Mouse (Mus musculus) hindbrain, embryonic 16.5 days (tissue): ENCODE data around the gene Lap3. TPM values are rescaled to one million over a fixed set of nuclear protein-coding genes. Genes with fewer than 3 reads are reported as not detected.

Experiments
- ATAC-seq: fragments of 200-750 bp; cut with Nextera tagmentation; 2 replicates; pipeline ENCODE4 v1.8.0; 2017; ENCODE audit warnings: moderate TSS enrichment, moderate library complexity
- H3K27ac ChIP-seq: fragments of 300-500 bp; sonication (generic); 2 replicates; pipeline ENCODE4 v1.5.1; 2014; ENCODE audit warnings: low read depth, mild to moderate bottlenecking, control low read depth, low read length, moderate library complexity
- H3K27me3 ChIP-seq: fragments of 300-500 bp; sonication (generic); replicated peaks from 2 replicates; pipeline ENCODE4 v1.6.1; 2014; ENCODE audit warnings: low read length; ENCODE audit not compliant: control insufficient read depth, insufficient read depth
- H3K36me3 ChIP-seq: fragments of 300-500 bp; sonication (generic); 2 replicates; pipeline ENCODE4 v1.6.1; 2014; ENCODE audit warnings: mild to moderate bottlenecking, low read length, moderate library complexity, mixed read lengths; ENCODE audit not compliant: control insufficient read depth, insufficient read depth
- H3K4me1 ChIP-seq: fragments of 300-500 bp; sonication (generic); 2 replicates; pipeline ENCODE4 v1.6.1; 2014; ENCODE audit warnings: low read depth, low read length; ENCODE audit not compliant: control insufficient read depth, insufficient read depth
- H3K4me2 ChIP-seq: fragments of 300-500 bp; sonication (generic); 2 replicates; pipeline ENCODE4 v1.6.1; 2014; ENCODE audit warnings: mild to moderate bottlenecking, low read length, control low read depth, moderate library complexity
- H3K4me3 ChIP-seq: fragments of 300-500 bp; sonication (generic); 2 replicates; pipeline ENCODE4 v1.5.1; 2014; ENCODE audit warnings: mild to moderate bottlenecking, low read length, control low read depth, moderate library complexity
- H3K9ac ChIP-seq: fragments of 300-500 bp; sonication (generic); 2 replicates; pipeline ENCODE4 v1.6.1; 2014; ENCODE audit warnings: low read depth, mild to moderate bottlenecking, control low read depth, low read length, moderate library complexity
- H3K9me3 ChIP-seq: fragments of 300-500 bp; sonication (generic); 2 replicates; pipeline ENCODE4 v1.6.1; 2014; ENCODE audit warnings: mild to moderate bottlenecking, low read length, moderate library complexity; ENCODE audit not compliant: control insufficient read depth
- WGBS: fragments of 180-500 bp; shearing (Covaris S2); extraction: QIAGEN DNeasy Blood & Tissue Kit; methylation state at CpG from one replicate; pipeline ENCODE4 v1.1.7; 2014; 5-methylcytosine and 5-hydroxymethylcytosine counted together
- polyA plus RNA-seq: library from polyadenylated mRNA; unstranded; fragments of >200 nt; fragmentation: Nextera tagmentation; extraction: Ambion mirVana; gene quantifications from 2 replicates; pipeline ENCODE4 v1.2.1, GENCODE M21; 2015

Lap3 gene
- polyA plus RNA-seq, 1 experiment from 2014 or later, result 34.2 TPM

DNA sequence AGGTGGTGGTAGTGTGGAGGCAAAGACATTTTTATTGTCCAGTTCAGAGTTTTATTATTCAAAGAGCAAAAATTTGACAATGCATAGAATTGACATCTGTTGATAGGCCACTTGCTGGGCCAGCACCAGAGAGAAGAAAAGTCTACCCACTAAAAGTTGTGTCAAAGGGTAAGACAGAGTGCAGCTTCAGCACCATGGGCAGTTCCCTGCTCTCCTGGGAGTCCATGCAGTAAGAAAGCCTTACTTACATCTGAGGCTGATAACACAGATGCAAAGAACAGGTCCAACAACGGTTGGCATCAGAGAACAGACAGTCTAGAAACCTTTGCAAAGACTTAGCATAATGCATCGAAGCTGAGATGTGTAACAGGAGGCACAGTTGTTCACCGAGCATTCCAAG lies 36.5 kb downstream of the Lap3 start:
- WGBS, result 94% methylated on average over 3 of the region's 3 CpGs
- H3K36me3 ChIP-seq, result peaks cover 46% of the 10 kb centered on the region
- H3K4me3 ChIP-seq, result no peak overlapping the region
- no peak for ATAC-seq
- H3K27ac ChIP-seq, result no peak overlapping the region
- H3K9ac ChIP-seq, result no peak overlapping the region
- no peaks in the 10 kb centered on the region for H3K9me3 ChIP-seq
- H3K4me2 ChIP-seq, result no peak overlapping the region
- no peaks in the 10 kb centered on the region for H3K4me1 ChIP-seq
- H3K27me3 ChIP-seq, result no peaks in the 10 kb centered on the region

- Histone ChIP-seq H3K4me1 (no peaks in the 10 kb centered on the region), H3K27me3 (no peaks in the 10 kb centered on the region), H3K9me3 (no peaks in the 10 kb centered on the region), H3K27ac (no peak overlapping the region), H3K9ac (no peak overlapping the region), H3K36me3 (peaks cover 15% of the 10 kb centered on the region), H3K4me3 (no peak overlapping the region), H3K4me2 (no peak overlapping the region)
- ATAC-seq, result peak; percentile 88
- 5% methylated on average over 16 of the region's 17 CpGs for WGBS
These were observed 41.3 kb downstream of the Lap3 start for GRCm38 (mm10) chr5:45534319-45535098.

- Histone ChIP-seq H3K4me2 (no peak overlapping the region), H3K9me3 (no peaks in the 10 kb centered on the region), H3K9ac (no peak overlapping the region), H3K4me1 (no peaks in the 10 kb centered on the region), H3K4me3 (no peak overlapping the region), H3K27me3 (no peaks in the 10 kb centered on the region), H3K36me3 (peaks cover 11% of the 10 kb centered on the region), H3K27ac (no peak overlapping the region)
- 66% methylated on average over 4 of the region's 4 CpGs for WGBS
- ATAC-seq, result no peak
These were observed 42.0 kb downstream of the Lap3 start for GRCm38 (mm10) chr5:45535177-45535576.

DNA sequence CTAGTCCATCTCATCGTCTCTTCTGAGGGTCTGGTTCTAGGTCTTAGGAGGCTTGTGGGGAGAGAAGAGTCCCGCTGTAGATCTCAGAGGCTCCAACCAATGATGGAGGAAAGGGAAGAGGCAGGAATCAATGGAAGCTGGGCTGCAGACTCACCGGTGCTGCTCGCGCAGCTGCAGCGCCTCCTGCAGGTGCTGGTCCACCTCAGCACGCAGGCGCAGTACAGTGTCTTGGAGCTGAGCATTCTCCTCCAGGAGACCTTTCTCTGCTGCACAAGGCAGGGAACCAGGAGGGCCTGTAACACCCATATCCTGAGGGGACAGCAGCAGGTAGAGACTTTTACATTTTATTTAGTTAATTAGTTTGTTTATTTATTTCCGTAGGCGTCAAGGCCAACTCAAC lies 46.3 kb downstream of the Lap3 start:
- H3K9ac ChIP-seq, result no peak overlapping the region
- no peak for ATAC-seq
- H3K4me1 ChIP-seq, result no peaks in the 10 kb centered on the region
- no peaks in the 10 kb centered on the region for H3K9me3 ChIP-seq
- 57% methylated on average over 10 of the region's 10 CpGs for WGBS
- H3K4me2 ChIP-seq, result no peak overlapping the region
- no peak overlapping the region for H3K4me3 ChIP-seq
- H3K27me3 ChIP-seq, result no peaks in the 10 kb centered on the region
- H3K36me3 ChIP-seq, result no peaks in the 10 kb centered on the region
- H3K27ac ChIP-seq, result no peak overlapping the region

DNA sequence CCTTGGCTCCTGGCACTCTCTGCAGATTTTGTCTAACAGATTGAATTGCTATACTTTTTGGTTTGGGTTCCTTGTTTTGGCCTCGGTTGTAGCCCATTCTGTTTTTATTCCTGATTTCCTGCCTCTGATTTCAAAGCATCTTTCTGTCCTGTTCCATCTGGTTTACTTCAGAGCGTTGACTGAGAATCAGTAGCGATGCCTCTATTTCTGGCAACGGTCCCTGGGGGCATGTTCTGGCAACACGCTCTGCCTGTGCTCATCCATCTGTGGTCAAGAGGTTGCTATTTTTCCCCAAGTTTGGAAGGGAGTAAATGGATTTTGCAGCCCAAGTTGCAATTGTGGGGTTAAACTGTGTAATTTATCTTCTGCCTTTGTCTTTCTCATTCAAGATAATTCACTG lies 50.2 kb downstream of the Lap3 start:
- no peaks in the 10 kb centered on the region for H3K36me3 ChIP-seq
- no peaks in the 10 kb centered on the region for H3K4me1 ChIP-seq
- H3K4me3 ChIP-seq, result no peak overlapping the region
- no peaks in the 10 kb centered on the region for H3K9me3 ChIP-seq
- no peak overlapping the region for H3K9ac ChIP-seq
- no peaks in the 10 kb centered on the region for H3K27me3 ChIP-seq
- ATAC-seq, result no peak
- WGBS, result 51% methylated on average over 5 of the region's 5 CpGs
- H3K27ac ChIP-seq, result no peak overlapping the region
- H3K4me2 ChIP-seq, result no peak overlapping the region

GRCm38 (mm10) chr5:45549586-45549985 lies 56.4 kb downstream of the Lap3 start:
- 96% methylated on average over 1 of the region's 1 CpGs for WGBS

More at GRCm38 (mm10) chr5:45549586-45549985, 56.4 kb downstream of the Lap3 start:
- Histone ChIP-seq H3K9ac (no peak overlapping the region), H3K27me3 (no peaks in the 10 kb centered on the region), H3K4me3 (no peak overlapping the region), H3K36me3 (peaks cover 6% of the 10 kb centered on the region), H3K4me1 (no peaks in the 10 kb centered on the region), H3K27ac (no peak overlapping the region), H3K9me3 (no peaks in the 10 kb centered on the region), H3K4me2 (no peak overlapping the region)
- no peak for ATAC-seq

Other genes with a start within 250 kb of the Lap3 start
- gene Qdpr, start 43.1 kb upstream of the Lap3 start, polyA plus RNA-seq, result 141 and 154 TPM in 2 replicates
- gene Clrn2, start 39.6 kb upstream of the Lap3 start, polyA plus RNA-seq, result 0.28 and 0.40 TPM in 2 replicates
- 243 and 250 TPM in 2 replicates for gene Med28, start 26.9 kb downstream of the Lap3 start, polyA plus RNA-seq
- 13.3 and 14.5 TPM in 2 replicates for gene Fam184b, start 146.2 kb downstream of the Lap3 start, polyA plus RNA-seq
- 7.4 and 9.4 TPM in 2 replicates for gene Ncapg, start 176.5 kb downstream of the Lap3 start, polyA plus RNA-seq